Mouse (Mus musculus): ENCODE measurements around the gene Lman2.

Lman2 gene

DNA sequence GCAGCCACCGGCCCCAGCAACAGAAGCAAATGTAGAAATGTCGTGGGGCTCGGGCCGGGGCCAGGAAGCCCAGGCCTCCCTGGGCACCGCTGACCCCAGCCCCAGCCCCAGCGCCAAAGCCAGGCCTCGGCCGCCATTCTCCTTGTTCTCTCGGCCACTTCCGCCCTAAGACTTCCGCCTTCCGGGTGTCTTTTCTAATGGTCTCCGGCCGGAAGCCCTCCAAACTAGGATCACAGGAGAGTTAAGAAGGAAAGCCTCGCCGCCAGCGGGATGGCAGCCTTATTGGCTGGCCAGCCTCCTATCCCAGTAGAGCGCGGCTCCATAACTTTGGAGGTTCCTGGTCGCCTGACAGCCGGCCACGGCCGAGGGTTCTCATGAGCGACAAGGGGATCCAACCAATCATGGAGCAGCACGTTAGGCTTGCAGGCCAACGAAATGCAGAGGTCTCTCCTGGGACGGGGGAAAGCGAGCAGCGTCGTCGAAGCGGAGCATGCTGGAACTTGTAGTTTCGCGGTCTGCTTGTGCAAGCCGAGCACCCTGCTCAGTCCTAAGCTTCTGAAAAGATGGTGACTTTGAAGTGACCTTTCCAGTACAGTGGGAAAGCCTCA, at the start of gene Lman2:
TSS of gene Lman2 (minus strand) at position 331 of the 608 bp plus-strand sequence.
- peak; percentile 97 for DNase-seq (ENCODE audit: low spot score)

DNA sequence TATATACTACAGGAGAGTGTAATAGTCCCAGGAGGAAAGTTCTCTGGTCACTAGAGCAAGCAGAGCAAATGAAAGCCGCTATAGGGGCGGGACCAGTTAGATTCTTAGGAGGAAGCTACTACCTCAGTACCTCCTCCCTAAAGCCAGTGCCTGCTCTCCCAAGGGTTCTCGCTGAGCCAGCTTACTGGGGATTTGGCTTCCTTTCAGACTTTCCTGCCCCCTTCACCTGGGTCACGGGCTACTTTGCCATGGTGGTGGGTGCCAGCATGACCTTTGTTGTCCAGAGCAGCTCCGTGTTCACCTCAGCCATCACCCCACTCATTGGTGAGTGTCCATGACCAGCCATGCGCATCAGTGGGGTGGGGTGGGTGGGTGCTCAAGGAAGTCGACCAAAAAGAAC, 49.2 kb upstream of the Lman2 start:
- no peak for DNase-seq (ENCODE audit: low spot score)

DNA sequence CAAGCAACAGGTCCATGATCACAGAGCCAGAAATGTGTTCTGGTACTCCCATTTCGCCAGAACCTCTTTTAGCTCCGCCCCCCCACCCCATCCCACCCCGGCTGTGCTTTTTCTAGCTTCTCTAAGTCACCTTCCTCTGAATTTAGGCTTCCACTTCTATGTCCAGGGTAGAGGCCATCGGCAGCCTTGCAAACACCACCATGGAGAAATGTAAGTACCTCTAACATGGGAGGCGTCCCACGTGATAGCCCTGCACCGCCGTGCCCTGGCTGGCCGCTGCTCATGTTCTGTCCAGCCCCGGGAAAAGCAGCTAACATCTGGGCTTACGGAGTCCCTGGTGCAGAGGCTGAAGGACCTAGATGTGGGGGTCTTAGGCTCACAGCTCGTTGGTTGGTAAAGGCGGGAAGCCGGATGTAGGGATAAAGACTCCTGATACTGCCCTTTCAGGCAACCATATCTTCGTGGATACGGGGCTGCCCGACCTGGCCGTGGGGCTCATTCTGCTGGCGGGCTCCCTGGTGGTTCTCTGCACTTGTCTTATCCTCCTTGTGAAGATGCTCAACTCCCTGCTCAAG, 46.0 kb upstream of the Lman2 start:
- no peak for DNase-seq (ENCODE audit: low spot score)

DNA sequence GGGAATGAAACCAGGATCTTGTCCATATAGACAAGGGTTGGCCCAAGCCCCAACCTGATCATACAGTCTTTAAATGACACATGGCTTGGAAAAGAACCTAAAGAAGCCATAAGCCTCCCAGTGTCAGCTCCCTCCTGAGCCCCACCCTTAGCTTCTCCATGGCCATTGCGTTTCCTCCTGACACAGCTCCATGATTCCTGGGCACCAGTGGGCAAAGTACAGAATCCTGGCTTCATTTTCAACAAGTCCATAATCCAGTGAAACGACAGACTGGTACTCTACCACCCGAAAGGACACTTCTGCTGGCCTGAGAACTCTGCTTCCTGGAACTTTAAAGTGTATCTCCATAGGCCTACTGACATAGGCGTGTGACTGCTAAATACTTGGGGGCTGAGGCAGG, 44.8 kb upstream of the Lman2 start:
- DNase-seq (ENCODE audit: low spot score), result no peak

DNA sequence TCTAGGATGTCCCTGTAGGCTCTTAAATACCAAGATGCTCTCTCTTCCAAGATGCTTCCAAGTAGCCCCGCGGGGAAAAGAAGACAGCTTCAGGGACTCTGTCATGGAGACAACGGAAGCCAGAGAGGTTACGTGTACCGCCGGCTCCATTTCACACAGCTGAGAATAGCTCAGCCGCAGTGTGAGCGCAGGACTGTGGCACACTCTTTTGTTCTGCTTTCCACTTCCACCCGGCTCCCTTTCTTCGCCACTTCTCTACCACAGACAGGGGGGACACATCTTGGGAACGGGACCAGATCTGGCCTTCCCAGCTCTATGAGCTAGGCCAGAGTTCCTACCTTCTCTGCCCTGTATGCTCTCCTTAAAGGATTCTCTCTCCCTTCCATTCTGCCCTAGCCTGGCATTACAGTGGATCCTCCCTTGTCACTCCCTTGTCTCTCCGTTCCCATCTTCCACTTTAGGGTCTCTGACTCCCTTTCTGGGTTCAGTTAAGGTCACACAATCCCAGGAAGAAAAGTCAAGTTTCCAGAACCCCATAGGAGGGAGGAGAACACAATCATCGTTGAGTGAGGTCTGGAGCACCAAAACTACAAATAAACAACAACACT, 43.3 kb upstream of the Lman2 start:
- no peak for DNase-seq (ENCODE audit: low spot score)

DNA sequence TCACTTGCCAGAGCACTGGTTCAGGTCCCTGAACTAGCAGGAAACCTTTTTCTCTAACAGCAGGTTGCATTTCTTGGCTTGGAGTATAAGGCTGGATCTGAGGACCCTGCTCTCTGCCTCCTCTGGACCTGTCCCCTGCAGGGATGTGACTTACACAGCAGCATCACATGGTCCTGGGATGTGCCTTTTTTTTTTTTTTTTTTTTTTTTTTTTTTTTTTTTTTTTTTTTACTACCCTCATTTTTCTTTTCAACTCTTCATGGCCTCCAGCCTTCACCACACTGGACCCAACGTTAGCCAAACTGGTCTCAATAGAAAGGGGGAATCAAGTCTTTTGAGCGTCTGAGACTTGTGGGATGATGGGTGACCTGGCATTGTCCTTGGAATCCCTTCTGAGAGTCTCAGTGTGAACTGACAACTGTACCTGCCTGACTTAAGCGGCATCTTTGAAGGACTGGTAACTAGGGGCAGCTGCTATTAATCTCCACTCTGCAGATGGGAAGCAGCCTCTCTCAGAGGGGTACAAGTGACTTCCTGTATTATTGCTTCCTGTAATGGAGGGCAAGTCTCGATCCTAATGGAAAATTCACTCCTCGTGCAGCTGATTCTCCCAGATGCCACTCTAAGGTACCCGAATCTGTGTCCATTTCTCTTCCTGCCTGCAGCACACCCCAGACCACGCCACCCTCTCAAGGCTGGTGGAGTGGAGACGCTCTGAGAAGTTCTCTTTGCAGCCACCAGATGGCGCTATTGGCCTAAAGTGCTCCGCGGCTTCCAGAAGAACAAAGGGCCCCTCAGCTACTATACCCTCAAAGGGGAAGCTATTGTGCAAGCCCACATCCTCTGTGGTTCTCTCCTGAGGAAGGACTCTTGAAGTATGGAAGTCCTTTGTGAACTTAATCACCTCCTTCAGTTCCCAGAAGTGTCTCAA, 42.5 kb upstream of the Lman2 start:
- peak; percentile 67 for DNase-seq (ENCODE audit: low spot score)

DNA sequence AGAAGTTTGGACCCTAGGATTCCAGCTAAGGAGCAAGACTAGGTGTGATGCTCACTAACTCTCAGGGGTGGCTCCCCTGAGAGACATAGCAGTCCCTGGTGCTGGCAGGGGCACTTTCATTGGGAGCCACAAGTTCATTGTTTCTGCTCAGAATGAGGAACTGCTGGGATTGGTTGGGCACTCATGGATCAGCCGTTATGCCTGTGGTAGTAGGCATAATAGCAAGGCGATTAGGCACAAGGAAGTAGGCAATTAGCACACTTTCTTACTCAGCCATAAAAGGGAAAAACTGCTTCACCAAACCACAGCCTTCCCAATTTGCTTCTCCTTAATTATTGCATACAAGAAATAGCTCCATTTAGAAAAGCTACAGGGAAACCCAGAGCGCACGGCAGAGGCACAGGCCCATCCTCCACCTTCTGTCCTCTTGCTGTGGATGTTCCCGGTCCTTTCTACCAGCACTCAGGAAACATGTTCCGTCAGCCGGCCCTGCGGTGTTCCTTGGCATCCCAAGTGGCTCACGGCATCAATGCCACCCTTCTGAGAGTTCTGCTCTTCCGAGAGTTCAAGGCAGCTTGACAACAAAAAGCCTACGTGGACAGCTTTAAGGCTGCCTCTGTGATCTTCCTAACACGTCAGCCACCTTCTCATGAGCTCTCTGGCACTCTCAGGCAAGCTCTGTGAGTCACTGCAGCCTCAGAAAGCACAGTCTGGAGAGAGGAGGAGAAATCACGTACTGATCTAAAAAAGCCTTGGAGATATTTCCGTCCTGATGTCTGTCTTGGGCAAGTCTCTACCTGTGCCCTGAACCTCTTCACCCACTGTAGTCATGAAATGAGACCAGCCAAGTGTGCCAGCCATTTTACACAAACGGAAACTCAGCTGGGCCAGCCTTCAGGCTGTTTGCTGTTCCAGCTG, 41.6 kb upstream of the Lman2 start:
- no peak for DNase-seq (ENCODE audit: low spot score)

DNA sequence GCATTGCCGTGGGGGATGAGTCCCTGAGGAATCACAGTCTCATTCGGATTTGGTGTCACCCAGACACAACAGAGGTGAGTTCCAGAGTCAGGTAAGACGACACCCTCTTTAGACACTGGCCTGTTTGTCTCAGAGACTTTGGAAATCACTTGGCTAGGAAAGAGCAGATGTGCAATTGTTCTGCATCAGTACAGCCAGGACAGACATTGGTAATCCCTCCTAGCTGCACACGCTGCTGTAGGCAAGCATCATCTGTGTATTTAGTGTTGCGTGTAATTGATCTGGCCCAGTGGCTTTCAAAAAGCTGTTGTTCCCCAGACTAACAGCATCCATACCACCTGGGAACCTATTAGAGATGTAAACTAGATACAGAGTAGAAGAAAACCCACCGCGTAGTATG, 40.7 kb upstream of the Lman2 start:
- no peak for DNase-seq (ENCODE audit: low spot score)

DNA sequence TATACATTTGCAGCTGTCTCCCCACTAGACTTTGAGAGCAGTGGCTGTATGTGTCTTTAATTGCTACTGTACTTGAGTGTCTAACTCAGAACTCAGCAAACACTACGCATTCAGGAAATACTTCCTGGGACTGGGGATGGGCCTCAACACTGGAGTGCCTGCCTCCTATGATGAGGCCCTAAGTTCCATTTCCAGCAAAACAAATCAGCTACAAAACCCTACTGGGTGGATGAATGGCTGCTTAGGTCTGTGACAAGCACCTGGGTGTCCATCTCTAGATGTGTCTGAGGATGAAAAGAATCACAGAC, 37.4 kb upstream of the Lman2 start:
- DNase-seq (ENCODE audit: low spot score), result no peak

DNA sequence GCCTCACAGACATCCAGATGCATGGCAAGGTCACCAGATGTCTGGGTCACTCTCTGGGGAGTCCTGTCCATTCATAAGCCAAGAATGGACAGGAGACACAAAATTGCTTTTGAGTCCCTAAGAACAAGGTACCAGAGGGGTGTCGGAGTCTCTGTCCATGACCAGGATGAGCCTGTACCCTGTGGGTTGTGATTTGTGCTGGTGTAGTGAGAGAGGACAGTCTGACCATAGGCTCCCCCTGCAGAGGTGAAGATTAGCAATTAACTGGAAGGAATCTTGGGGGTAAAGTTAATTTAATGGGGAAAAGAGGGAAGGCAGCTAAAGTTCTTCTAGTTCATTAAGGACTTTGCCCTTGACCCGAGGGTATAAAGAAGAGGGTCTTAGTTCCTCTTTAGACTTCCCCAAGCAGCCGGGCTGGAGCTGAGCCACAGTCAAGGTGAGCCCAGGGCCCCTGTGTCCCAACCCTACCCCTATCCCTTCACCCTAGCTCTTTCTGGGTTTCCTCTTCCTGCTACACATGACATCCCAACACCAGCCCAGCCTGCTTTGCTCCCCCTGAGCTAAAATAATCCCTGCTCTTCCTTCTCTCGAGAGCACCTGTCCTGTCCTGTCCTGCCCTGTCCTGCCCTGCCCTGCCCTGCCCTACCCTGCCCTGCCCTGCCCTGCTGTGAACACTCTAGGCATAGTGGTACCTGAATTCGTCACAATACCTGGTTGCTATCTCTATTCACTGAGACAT, 36.9 kb upstream of the Lman2 start:
- DNase-seq (ENCODE audit: low spot score), result no peak

DNA sequence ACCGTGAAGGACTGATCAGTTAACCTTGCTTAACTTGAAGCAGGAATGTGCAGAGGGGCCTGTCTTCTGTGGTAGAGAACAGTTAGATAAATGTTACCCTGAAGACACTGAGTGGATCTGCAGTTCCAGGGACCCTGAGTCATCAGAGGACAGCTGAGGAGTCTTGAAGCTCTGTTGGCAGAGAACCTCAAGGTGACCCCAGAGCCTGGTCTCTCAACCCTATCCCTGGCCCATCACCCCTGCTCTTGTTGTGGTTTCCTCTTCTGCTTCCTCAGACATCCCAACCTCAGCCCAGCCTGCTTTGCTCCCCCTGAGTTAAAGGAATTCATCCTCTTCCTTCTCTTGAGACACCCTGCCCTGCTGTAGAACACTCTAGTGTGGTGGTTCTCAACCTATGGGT, 35.5 kb upstream of the Lman2 start, which contains the start of gene Slc34a1:
TSS of gene Slc34a1 (plus strand) at position 100 of the 400 bp plus-strand sequence.
- DNase-seq (ENCODE audit: low spot score), result no peak

DNA sequence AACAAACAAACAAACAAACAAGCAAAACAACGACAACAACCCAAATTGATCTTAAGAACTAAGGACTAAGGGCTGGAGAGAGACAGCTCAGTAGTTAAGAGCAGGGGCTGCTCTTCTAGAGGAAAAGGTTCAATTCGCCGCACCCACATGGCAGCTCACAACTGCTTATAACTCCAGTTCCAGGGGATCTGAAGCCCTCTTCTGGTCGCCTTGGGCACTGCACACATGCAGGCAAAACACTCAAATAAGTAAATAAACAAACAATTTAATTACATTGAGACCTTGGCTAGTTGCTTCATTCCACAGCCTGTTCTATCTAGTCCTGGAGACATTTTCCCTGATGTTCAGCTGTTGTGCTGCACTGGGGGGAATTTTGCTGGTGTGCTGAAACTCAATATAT, 30.4 kb upstream of the Lman2 start:
- DNase-seq (ENCODE audit: low spot score), result no peak

DNA sequence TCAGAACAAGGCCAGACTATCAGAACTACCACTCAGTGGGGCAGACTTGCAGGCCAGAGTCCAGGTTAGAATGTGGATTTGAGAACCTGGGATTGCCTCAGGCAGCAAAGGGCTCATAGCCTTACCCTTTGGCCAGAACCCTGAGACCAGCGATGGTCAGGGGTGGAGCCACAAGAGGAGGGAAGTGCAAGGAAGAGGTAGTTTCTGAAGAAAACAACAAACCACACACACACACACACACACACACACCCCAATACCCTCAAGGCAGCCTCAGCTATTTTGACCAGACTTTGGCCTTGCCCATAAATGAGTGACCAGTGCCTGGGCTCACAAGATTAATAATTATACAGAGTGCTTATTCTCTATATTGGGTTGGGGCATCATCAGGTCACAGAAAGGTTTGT, 29.0 kb upstream of the Lman2 start:
- no peak for DNase-seq (ENCODE audit: low spot score)

DNA sequence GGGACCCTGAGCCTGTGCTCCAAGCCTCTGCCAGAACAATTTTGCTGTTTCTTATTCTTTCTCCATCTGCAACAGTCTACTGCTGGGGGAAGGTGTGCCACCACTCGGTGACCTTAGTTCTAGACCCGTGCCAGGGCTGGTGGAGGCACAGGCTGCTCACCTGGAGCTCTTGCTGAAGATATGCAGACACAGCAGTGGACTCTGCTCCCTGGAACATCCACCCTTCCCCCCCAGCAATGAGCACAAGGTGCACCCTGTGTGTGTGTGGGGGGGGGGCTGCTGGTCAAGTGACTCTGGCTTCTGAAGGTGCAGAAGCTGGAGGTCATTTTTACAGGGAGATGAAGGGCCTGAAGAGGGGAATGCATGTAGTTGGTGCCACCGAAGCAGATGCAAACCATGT, 28.1 kb upstream of the Lman2 start:
- no peak for DNase-seq (ENCODE audit: low spot score)

DNA sequence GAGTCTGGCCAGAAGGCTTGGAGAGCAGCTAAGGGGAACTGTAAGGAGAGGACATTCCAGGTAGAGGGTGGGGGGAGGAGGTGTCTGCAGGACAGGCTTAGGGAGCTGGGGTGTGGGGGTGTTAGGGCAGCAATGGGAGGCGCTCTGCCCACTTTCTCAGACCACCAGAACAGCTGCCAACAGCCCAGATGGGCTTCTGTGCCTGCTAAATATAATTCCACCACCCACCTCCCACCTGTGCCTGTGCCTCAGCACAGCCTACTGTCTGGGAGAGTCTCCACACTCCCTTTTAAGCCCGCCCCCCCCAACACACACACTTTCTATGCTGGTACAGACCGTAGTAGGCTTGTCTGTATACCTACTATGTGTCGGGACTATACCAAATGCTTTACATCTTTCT, 19.2 kb upstream of the Lman2 start:
- DNase-seq (ENCODE audit: low spot score), result no peak

DNA sequence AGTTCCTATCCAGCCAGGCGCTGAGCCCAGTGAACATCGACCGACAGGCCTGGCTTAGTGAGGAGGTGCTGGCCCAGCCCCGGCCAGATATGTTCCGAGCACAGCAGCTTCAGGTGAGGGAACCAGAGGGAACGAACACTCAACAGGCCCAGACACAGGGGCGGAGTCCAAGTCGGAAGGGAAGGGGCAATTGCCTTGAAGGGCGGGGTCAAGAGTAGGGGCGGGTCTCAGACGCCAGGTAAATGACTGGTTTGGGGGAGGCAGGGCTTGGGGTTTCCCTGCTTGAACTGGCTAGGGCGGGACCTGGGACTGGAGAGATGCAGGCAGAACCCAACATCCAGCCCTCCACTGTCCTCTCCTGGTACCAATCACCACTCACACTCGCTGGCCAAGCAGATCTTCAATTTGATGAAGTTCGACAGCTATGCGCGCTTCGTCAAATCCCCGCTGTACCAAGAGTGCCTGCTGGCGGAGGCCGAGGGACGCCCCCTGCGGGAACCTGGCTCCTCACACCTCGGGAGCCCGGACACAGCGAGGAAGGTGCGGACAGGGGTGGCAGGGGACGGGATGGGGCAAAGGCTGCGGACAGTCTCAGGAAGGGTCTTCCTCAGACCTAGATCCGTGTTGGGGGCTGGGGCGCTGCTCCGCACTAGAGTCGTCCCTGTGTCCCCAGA, 16.5 kb upstream of the Lman2 start:
- DNase-seq (ENCODE audit: low spot score), result no peak

DNA sequence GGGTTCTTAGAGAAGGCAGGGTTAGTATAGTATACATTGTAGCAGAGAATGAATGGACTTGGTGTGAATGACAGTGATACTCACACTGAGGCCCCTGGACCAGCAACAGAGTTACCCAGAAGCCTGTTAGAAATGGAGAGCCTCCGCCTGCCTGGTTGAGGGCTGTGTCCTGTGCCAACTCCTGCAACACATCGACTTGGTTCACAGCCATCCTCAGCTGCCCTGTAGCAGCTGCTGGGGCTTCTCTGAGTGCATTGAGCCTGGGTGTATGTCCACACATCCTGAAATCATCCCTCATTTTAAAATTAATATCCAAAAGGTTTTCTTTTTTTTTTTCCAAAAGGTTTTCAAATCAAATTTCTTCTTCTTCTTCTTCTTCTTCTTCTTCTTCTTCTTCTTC, 13.3 kb upstream of the Lman2 start:
- peak; percentile 51 for DNase-seq (ENCODE audit: low spot score)

DNA sequence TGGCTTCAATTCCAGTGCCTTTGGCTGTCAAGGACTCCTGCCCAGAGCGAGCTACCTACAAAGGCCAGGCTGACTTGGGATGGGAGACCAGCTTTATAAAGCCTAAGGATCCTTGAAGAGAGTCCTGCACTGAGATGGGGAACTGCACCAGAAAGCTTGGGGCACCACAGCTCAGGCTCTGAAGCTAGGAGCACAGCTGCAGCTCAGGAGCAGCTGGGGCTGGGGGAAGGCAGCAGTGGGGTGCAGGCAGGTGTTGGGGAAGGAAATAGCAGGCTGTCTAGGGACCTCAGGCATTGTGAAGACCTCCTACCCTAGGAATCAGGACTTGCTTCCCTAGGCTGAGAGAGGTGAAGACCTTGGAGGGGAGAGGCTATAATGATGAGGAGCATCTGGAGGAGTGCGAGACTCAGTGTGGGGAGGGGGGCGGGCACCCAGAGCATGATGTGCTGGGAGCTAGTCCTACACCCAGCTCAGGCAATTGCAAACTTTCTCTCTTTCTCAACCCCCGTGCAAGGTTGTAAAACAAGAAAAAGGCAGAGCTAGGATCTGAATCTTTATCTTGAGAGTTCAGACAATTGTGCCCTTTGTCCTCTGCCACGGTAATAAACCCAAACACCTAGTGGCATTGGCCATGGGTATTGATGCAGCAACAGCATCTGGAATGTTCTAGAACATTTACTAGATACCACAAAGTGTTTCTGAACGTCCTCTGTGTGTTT, 11.8 kb upstream of the Lman2 start:
- DNase-seq (ENCODE audit: low spot score), result no peak

DNA sequence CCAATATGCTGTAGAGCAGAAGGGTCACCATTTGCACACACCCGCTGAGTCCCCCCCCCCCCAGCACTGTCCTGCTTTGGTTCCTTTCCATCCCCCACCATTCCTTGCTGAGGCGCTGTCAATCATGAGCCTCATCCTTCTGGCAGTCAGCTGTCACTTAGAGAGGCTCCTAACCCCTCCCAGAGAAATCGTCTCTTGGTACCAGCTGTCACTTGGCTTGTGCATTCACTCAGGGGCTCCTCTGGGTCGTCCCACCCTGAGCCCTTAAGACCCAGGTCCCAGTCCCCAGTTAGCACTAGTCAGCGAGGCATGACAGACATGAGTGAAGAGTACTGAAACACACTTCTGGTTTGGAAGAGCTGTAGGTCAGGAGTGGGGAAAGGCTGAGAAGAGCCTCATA, 9.2 kb upstream of the Lman2 start:
- DNase-seq (ENCODE audit: low spot score), result no peak
